Mouse (Mus musculus): ENCODE measurements around the gene Tdp1.

GRCm38 (mm10) chr12:99928311-99928710 lies 44.0 kb downstream of the Tdp1 start:
- TF ChIP-seq CTCF (IDR thresholded peaks at IDR 0.05; ENCODE audit: extremely low read depth, insufficient read depth, low read length) (no peak), POLR2A (IDR thresholded peaks at IDR 0.05; ENCODE audit: extremely low read depth, insufficient read depth, low read length) (no peak)

Measured in cortical plate, adult 2 months (tissue).